2 mouse cellular contexts compared by ENCODE assay signal in genomic region chr8:94870474-94871107, GRCm38 (mm10).
A peak's percentile ranks its signal among the peaks of the same experiment; 100 is the strongest.
TF ChIP-seq lines count a peak whose summit lies in the region.

No protein-coding gene starts in this region.

TF ChIP-seq in C2C12, 6 proteins besides CTCF, POLR2A, EP300 and RAD21:
- no peak for TF ChIP-seq CEBPB (IDR thresholded peaks at IDR 0.05; ENCODE audit: low read depth)
- no peak for TF ChIP-seq FOSL1 (IDR thresholded peaks at IDR 0.05; ENCODE audit: insufficient read depth, low read length, poor library complexity, severe bottlenecking)
- TF ChIP-seq MYOD1 (IDR thresholded peaks at IDR 0.05; ENCODE audit: control insufficient read depth, insufficient read length, low read depth): no peak
- TF ChIP-seq MYOG (IDR thresholded peaks at IDR 0.05; ENCODE audit: control insufficient read depth, extremely low read depth, insufficient read length): no peak
- no peak for TF ChIP-seq USF1 (IDR thresholded peaks at IDR 0.05; ENCODE audit: low read depth)
- no peak for TF ChIP-seq MAX (IDR thresholded peaks at IDR 0.05)

TF ChIP-seq in myocyte, 11 proteins besides CTCF, POLR2A, EP300 and RAD21:
- TF ChIP-seq REST (IDR thresholded peaks at IDR 0.05; ENCODE audit: insufficient read depth, insufficient read length) (no peak), MAX (IDR thresholded peaks at IDR 0.05; ENCODE audit: low read depth) (no peak), USF1 (IDR thresholded peaks at IDR 0.05; ENCODE audit: low read depth) (no peak), MYOG (IDR thresholded peaks at IDR 0.05; ENCODE audit: control insufficient read depth in 1 of 3, insufficient read depth in 1 of 3, insufficient read length in 2 of 3, low read depth in 2 of 3) (peak in 1 of 3 experiments; percentile 21), MYOD1 (IDR thresholded peaks at IDR 0.05; ENCODE audit: control insufficient read depth in 1 of 3, insufficient read length in 2 of 3, low read depth in 2 of 3) (peak in 1 of 3 experiments; percentile 7)
